Mouse (Mus musculus) brain, embryonic 14.5 days (tissue): ENCODE results near the gene Ndufa8.

Experiments
- CTCF ChIP-seq: fragments of 200-500 bp; IDR thresholded peaks from 2 replicates; pipeline ENCODE4 v1.5.1; 2012; ENCODE audit warnings: inconsistent platforms, mild to moderate bottlenecking, moderate library complexity, borderline replicate concordance; ENCODE audit not compliant: insufficient read depth, insufficient read length; ENCODE audit errors: extremely low read depth
- POLR2A ChIP-seq: fragments of 200-500 bp; IDR thresholded peaks from 2 replicates; pipeline ENCODE4 v1.6.1; 2012; ENCODE audit warnings: mild to moderate bottlenecking, inconsistent platforms, borderline replicate concordance; ENCODE audit not compliant: poor library complexity, insufficient read depth, insufficient read length, severe bottlenecking; ENCODE audit errors: extremely low read depth

- TF ChIP-seq POLR2A (no peak), CTCF (no peak)
Measured at GRCm38 (mm10) chr2:36010579-36010978, 38.6 kb downstream of the Ndufa8 start.
